Mouse (Mus musculus) lung, postnatal 0 days (tissue): ENCODE results near the gene Polr2e.

ENCODE experiments used
- CTCF ChIP-seq: IDR thresholded peaks from 2 replicates; pipeline ENCODE4 v1.5.1; 2016; ENCODE audit warnings: antibody characterized with exemption, mild to moderate bottlenecking
- EP300 ChIP-seq: IDR thresholded peaks from 2 replicates; pipeline ENCODE4 v1.6.1; 2016; ENCODE audit warnings: antibody characterized with exemption, mild to moderate bottlenecking, control low read depth

DNA sequence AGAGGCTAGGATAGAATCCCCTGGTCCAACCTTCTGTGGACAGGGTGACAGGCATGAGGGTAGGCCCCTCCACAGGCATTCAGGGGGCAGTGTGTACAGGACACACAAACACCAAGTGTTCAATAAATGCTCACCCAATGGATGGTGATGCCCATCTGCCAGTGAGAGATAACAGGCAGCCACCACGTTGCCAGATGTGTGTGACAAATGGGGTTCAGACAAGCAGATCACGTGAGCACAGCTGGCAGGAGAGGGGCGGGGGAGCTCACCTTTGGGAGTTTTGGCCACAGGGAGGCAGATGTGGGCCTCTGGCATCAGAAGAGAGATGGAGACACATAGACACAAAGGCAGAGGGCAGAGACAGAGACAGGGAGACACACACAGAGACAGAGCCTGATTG lies 41.5 kb upstream of the Polr2e start:
- TF ChIP-seq CTCF (0 out of 2 replicates have a peak, but pooled peaks have one; percentile 14), EP300 (no peak)
